Mouse (Mus musculus) cerebellum, adult 8-10 months (tissue): ENCODE measurements around the gene Asic4.

Experiments
- DNase-seq: peaks from one replicate; pipeline ENCODE4 v3.0.0; 2022

Gene Asic4

DNA sequence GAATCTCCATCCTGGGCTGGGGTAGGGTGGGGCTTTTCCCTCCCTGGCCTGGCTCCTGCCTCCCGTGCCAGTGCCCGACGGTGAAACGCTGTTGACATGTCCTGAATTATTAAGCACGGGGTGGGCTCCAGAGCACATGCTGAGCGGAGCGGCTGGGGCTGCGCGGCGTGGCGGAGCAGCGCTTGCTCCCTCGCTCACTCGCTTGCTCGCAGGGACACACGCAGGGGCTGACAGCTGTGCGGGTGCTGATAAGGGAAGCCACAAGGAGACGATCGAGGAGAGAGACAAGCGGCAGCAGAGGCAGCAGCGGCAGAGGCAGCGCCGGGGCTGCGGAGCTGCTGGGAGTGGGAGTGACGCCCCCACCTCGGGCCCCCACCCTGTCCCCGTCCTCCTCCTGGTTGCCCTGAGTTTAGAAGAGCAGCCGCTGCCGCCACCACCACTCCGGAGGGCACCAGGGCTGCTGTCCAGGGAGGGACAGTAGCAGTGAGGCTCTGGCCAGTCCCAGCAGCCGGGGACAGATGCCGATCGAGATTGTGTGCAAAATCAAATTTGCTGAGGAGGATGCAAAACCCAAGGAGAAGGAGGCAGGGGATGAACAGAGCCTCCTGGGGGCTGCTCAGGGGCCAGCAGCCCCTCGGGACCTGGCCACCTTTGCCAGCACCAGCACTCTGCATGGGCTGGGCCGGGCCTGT, at the start of gene Asic4:
Gene Asic4 (plus strand): TSS at position 123 of the 692 bp plus-strand sequence.
- no peak for DNase-seq

DNA sequence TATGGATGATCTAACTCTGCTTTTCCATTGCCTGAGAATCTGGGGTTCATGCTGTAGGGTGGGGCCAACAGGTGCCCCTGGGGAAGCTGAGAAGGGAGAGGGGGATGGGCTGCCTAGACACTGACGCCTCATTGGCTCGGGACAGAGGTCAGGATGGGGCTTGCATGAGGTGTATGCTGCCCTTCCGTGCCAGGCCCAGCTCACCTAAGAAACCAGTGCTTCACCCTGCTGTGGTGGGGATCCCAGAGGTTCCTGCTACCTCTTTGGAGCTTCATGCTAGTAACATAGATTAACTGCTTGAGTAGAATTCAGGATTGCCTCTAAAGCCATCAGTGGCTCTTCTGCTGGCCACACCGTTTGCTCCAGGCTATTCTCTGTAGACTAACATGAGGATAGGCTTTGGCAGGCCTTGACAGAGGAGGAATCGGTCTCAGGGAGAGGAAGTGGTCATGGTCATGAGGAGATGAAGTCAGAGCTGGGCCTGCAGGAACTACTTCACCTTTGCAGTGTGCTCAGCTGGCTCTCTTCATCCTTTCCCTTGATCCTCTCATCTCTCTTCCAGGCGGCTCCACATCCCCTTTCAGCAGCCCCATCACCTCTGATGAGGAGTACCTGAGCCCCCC, 49.6 kb upstream of the Asic4 start:
- no peak for DNase-seq

DNA sequence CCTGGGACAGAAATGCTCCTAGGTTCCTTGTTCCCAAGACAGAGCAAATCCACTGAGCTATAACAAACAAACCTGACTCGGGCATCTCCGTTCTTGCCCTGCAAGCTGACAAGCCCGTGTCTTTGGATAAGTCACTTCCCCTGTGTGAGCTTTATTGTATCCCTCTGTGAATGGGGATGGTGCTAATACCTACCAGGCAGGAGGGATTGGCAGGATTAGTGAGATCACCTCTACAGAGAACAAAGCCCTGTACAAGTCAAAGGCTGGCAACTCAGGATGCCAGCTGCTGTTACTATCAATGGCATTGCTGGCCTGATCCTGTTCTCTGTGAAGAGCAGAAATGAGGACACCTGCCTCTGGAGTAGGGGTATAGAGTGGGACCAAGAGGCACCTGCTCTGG, 44.7 kb upstream of the Asic4 start:
- no peak for DNase-seq

DNA sequence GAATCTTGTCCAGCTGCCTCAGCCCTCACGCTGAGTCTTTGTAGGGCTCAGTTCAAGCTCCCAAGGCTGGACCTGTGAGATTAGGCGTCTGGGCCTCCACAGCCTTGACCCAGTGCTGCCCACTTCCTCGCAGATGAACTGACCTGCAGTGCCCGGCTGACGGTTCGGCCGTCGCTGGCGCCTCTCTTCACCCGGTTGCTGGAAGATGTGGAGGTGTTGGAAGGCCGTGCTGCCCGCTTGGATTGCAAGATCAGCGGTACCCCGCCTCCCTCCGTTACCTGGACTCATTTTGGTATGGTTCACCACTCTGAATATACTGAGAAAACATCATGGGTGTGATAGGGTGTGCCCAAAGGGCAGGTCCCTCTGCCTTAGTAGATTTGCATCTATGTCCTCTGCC, 44.1 kb upstream of the Asic4 start:
- no peak for DNase-seq

DNA sequence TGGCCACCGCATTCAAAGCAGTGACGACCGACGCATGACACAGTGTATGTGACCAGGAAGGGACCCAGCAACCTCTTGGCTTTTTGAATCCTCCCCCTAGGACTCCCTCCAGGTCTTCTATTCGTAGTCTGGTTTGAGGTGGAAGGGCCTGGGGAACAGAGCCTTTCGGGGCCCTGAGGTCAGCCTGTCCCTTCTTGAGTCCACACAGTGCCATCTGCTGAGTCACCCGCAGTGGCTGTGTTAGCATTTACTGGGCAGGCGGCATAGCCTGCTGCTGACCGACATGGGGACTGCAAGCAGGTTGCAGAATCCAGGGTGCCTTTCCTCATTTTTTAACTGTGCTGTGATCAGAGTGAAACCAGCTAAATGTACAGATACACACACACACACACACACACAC, 43.2 kb upstream of the Asic4 start:
- DNase-seq = no peak

DNA sequence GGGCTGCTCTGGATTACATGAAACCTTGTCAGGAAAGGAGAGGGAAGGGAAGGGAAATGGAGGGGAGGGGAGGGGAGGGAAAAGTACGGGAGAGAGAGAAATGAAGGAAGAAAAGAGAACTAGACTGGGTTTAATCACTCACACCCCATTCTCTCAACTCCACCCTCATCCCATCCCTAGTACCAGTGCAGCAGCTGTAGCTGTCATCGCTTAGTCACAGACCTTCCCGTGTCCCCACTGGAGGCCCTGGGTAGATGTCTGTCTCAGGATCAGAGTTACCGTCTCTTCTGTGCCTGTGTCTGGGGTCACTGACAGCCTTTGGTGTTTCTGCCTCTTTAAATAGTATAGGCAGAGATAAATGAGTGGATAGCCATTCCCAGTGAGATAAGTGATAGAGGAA, 42.0 kb upstream of the Asic4 start:
- DNase-seq = no peak

DNA sequence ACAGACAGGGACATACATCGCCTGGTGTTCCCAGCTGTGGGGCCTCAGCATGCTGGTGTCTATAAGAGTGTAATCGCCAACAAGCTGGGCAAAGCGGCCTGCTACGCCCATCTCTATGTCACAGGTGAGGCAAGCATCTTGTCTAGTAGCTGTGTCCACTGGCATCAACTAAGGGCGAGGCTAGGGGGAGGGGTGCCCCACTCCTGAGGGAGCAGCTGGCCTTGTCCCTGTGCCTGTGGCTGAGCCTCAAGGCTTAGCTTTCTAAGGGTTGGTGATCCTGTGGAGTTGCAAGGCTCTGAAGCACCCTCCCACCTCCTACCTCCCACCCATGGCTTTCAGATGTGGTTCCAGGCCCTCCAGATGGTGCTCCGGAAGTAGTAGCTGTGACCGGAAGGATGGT, 40.3 kb upstream of the Asic4 start:
- no peak for DNase-seq

DNA sequence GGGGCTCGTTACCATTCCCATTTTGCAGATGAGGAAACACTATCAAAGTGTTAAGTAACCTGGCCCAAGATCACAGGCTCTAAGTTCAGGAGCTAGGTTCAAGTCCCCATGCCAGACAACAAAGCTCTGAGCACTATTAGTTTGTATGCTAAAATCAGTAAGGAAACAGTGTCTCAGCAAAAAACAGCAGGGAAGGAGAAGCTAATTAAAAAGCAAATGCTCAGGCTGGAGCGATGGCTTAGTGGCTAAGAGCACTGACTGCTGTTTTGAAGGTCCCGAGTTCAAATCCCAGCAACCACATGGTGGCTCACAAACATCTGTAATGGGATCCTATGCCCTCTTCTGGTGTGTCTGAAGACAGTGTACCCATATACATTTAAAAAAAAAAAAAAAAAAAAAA, 38.0 kb upstream of the Asic4 start:
- no peak for DNase-seq

DNA sequence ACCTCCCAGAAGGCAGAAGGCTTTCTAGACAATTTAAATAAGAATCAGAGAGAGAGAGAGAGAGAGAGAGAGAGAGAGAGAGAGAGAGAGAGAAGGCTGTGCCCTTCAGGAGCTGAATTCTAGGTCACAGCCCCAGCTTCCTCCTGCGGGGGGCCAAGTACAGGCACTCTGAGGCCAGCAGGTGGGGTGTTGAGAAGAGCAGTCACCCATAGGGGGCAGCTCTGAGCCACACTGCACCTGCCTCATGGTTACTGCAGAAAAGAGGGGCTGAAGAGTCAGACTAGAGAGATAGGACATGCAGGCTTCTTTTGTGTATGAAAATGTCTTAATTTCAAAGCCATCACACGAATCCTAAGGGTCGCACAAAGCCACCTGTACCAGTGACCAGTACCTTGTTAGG, 36.5 kb upstream of the Asic4 start:
- peak; percentile 86 for DNase-seq

DNA sequence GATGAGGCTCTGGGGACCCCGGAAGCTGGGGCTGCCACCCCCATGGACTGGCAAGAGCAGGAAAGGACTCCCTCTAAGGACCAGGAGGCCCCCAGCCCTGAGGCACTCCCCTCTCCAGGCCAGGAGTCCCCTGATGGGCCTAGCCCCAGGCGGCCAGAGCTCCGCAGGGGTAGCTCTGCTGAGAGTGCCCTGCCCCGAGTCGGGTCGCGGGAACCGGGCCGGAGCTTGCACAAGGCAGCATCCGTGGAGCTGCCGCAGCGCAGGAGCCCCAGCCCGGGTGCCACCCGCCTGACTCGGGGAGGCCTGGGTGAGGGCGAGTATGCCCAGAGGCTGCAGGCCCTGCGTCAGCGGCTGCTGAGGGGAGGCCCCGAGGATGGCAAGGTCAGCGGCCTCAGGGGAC, 28.4 kb upstream of the Asic4 start:
- no peak for DNase-seq

DNA sequence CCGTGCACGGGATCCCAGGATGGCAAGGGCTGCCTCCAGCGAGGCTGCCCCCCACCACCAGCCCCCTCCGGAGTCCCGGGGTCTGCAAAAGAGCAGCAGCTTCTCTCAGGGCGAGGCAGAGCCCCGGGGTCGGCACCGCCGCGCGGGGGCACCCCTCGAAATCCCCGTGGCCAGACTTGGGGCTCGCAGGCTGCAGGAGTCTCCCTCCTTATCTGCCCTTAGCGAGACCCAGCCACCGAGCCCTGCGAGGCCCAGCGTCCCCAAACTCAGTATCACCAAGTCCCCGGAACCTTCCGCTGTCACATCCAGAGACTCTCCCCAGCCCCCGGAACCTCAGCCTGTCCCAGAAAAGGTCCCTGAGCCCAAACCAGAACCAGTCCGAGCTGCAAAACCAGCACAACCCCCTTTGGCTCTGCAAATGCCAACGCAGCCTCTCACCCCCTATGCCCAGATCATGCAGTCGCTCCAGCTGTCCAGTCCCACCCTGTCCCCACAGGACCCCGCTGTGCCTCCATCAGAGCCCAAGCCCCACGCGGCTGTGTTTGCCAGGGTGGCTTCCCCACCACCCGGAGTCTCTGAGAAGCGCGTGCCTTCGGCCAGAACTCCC, 27.9 kb upstream of the Asic4 start:
- no peak for DNase-seq

DNA sequence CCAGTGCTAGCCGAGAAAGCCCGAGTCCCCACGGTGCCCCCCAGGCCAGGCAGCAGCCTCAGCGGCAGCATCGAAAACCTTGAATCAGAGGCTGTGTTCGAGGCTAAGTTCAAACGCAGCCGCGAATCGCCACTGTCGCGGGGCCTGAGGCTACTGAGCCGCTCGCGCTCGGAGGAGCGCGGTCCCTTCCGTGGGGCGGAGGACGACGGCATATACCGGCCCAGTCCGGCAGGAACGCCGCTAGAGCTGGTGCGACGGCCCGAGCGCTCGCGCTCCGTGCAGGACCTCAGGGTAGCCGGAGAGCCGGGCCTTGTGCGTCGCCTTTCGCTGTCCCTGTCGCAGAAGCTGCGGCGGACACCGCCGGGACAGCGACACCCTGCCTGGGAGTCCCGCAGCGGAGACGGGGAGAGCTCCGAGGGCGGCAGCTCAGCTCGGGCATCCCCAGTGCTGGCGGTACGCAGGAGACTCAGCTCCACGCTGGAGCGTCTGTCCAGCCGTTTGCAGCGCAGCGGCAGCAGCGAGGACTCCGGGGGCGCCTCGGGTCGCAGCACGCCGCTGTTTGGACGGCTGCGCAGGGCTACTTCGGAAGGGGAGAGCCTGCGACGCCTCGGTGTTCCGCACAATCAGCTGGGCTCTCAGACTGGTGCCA, 27.3 kb upstream of the Asic4 start:
- DNase-seq = no peak

DNA sequence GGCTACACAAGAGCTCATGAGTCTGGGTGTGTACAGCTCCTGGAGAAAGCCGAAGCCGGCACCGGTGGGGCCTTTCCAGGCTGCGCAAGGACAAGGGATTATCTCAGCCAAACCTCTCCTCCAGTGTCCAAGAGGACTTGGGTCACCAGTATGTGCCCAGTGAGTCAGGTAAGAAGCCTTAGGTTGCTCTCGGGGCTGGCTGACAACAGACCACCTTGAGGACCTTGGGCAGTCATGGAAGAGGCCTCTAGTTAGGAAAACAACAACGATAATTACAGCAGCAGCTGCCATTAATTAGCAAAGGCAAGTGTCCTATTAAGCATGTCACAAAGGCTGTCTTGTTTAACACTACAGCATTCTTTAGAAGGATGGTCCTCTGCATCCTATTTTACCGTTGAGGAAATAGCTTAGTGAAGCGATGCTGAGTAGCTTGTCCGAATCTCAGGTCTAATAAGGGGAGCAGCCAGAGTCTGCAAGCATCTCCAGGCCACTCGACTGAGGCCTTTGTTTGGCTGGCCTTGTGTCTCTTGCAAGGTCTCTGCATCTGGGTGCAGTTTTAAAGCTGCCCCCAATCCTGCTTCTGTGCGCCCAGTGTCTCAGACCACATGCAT, 26.4 kb upstream of the Asic4 start:
- no peak for DNase-seq

DNA sequence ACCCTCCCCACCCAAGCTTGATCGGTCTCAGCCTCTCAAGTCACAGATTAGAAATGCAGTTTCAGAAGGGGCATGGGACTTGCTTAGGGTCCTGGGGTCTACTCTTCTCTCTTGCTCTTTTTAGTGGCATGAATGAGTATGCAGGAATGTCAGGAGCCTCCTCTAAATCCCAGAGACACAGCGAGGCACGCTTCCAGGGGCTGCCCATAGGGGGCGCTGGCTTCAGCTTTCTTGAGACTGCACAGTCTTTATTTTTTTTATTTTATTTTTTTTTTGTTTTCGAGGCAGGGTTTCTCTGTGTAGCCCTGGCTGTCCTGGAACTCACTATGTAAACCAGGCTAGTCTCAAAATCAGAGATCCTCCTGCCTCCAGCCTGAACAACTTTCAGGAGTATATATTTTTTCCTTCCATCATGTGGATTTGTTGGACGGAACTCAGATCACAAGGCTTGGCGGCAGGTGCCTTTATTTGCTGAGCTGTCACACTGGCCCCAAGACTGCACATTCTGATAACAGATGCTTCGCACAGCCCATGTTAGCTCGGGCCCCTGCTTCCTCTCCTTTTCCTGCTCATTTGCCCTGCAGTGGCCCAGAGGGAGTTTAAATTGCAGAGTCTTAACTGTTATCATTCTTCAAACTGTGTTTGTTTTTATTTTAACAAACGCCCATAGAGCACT, 24.3 kb upstream of the Asic4 start:
- peak; percentile 79 for DNase-seq

DNA sequence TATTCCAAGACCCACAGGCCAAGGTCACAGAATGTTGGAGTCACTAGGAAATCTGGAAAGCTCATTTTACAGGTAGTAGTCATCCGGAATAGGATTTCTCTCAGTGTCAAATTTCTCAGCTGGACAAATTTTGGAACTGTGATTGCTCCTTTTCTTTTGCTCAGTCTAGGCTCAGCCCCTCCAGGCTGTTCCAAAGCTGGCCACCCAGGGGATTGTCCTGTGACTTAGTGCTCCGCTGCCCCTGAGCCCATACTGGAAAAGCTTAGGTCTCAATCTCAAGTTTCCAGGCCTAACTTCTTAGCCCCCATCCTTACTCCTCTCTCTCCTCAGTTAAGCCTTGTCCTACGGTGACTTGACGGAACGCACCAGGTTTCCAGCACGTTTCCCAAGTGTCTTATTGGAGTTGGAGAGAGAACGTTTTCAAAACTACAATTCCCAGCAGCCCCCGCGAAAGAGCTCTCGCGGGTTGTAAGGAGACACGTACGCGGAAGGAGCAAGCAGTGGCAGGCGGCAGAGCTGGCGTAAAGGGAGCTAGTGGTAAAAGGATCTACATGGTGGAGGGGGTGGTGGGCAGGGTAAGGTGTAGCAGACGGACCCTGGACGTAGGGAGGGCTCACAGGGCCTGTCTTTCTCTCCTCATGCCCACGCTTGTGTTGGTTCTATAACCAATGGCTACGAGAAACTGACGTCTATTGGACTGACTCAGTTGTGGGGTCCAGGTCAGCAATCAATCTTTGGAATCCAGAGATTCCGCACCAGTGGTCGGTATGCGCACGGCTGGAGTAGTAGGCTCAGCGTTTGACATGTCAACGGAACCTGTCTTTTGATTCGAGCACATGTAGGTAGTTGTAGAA, 14.5 kb upstream of the Asic4 start, which contains the start of gene Gmppa:
Gene Gmppa (plus strand): TSS at position 456 of the 854 bp plus-strand sequence.
- DNase-seq = peak; percentile 75

DNA sequence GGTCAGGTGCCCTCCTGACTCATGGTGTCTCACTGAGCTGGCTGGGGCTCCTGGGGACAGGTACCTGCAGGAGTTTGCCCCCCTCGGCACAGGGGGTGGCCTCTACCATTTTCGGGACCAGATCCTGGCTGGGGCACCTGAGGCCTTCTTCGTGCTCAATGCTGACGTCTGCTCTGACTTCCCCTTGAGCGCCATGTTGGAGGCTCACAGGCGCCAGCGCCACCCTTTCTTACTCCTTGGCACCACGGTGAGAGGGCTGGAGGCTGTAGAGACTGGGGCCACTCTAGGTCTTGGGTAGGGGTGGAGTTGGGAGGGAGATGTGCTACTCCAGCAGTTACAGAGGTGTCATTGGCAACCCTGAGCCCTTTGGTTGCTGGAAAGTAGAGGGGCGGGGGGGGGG, 11.5 kb upstream of the Asic4 start:
- no peak for DNase-seq

DNA sequence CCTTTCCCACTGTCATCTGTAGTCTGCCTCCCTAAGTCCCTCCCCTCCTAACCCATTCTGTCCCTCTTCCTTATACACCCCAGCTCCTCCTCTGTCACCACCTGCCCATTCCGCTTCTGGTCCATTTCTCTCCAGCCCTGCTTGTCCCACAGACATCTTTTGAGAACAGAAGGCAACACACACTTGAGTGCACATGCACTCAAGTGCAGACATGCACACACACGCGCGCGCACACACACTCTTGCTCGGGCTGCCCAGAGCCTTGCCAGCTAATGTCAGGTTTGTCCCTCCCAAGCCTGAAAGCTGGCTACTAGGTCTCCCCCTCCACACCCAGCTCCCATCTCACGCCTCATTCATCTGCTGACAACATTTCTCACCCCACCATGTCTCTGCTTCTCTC, 9.6 kb upstream of the Asic4 start:
- peak; percentile 52 for DNase-seq

DNA sequence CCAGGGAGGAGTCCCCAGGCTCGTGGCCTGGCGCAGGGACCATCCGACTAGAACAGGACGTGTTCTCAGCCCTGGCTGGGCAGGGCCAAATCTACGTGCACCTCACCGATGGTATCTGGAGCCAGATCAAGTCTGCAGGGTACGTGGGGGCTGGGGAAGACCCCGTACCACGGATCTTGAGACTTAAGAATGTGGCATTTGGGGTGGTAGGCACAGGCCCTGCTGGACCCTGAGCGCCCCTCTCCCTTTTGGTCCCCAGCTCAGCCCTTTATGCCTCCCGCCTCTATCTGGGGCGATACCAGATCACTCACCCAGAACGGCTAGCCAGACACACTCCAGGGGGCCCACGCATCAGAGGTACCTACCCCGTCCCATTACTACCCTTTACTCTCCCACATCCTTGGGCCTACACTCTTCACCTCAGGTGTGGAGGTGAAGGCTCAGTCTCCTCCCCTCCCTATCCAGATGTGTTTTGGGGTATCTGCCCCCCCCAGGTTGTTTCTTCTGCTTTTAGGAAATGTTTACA, 8.7 kb upstream of the Asic4 start:
- DNase-seq = no peak

DNA sequence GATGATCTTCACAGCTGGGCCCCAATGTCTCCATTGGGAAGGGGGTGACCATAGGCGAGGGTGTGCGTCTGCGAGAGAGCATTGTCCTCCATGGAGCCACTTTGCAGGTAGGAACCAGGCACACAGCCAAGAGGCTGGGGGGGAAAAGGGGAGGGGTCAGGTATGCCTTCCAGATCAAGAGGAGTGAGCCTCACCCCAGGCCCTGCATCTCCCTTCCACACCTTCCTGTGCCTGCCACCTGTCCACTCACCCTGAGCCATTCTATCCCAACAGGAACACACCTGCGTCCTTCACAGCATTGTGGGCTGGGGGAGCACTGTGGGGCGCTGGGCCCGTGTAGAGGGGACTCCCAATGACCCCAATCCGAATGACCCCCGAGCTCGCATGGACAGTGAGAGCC, 8.1 kb upstream of the Asic4 start:
- DNase-seq = peak; percentile 73

DNA sequence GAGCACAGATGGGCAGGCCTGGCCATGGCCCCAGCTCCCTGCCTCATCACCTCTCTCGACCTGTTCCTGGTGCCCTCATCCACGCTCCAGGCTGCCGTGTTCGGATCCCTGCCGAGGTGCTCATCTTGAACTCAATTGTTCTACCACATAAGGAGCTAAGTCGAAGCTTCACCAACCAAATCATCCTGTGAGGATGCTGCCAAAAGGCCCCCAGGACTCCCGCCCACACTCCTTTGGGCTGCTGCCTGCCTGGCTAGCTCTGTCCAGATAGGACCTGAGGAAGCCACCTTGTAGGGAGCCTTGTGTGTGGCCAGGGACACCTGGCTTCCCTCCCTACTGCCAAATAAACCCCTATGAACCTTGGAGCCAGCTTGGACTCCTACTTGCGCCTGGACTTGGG, 7.4 kb upstream of the Asic4 start:
- DNase-seq = peak; percentile 87

DNA sequence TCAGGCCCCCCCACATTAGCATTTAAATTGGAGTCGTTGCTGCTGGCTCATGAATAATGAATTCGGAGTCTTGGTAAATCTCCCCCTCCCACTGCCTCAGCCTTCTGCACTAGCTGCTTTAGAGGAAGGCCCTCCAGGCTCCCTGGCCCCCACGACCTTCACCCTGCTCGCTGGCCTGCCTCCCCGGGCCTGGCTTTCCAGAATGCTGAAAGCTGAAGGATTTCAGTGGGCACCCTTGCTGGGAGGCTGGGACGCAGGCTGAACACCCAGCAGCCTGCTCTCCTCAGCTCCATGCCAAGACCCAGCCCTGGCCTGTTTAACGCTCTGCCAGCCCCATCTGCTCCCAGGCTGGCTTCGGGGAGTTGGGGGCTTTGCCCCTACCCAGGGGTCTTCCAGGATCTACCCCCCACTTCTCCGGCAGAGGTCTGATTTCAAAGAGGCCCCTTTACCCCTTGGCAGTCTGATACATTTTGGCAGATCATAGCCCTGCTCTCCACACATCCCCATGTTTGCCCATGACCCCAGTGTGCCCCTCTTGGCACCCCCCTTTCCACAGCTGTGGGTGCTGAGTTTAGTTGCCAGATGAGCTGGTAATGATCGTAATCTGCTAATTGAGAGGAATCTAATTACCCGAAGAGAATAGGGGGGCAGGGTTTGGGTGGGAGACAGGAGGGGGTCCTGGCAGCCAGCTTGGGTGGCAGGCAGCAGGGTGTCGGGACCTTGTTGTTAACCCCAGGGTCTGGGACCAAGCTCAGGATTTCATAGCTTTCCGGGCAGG, 6.8 kb upstream of the Asic4 start:
- DNase-seq = peak; percentile 78
